Mouse (Mus musculus): ENCODE data around the gene Lrrc4c. TPM values are rescaled to one million over a fixed set of nuclear protein-coding genes. Genes with fewer than 3 reads are reported as not detected.

Lrrc4c gene
- total RNA-seq, 2 experiments from 2014 or later: 50.8 to 62.0 TPM

GRCm38 (mm10) chr2:97196968-97197606 is 879.1 kb downstream of the Lrrc4c start:
- no peak for DNase-seq (ENCODE audit: low spot score in 2 of 2)

- DNase-seq (ENCODE audit: low spot score in 2 of 2): peak in 1 of 2 experiments; percentile 24
Observed at GRCm38 (mm10) chr2:97232966-97233365, 915.0 kb downstream of the Lrrc4c start.

- DNase-seq (ENCODE audit: low spot score in 2 of 2): no peak
Observed at GRCm38 (mm10) chr2:97234074-97234473, 916.1 kb downstream of the Lrrc4c start.

- DNase-seq (ENCODE audit: low spot score in 2 of 2): no peak
Observed at GRCm38 (mm10) chr2:97274651-97275050, 956.7 kb downstream of the Lrrc4c start.

- no peak for DNase-seq (ENCODE audit: low spot score in 2 of 2)
Observed at GRCm38 (mm10) chr2:97284986-97285385, 967.0 kb downstream of the Lrrc4c start.

- no peak for DNase-seq (ENCODE audit: low spot score in 2 of 2)
Observed at GRCm38 (mm10) chr2:97294216-97294615, 976.2 kb downstream of the Lrrc4c start.

GRCm38 (mm10) chr2:97299704-97300103 is 981.7 kb downstream of the Lrrc4c start:
- DNase-seq (ENCODE audit: low spot score in 2 of 2): peak; percentile 4 to 20

- no peak for DNase-seq (ENCODE audit: low spot score in 2 of 2)
Observed at GRCm38 (mm10) chr2:97318008-97318407, 1000.0 kb downstream of the Lrrc4c start.

GRCm38 (mm10) chr2:97318536-97318935 is 1000.6 kb downstream of the Lrrc4c start:
- no peak for DNase-seq (ENCODE audit: low spot score in 2 of 2)

- DNase-seq (ENCODE audit: low spot score in 2 of 2): no peak
Observed at GRCm38 (mm10) chr2:97332084-97332682, 1014.2 kb downstream of the Lrrc4c start.

GRCm38 (mm10) chr2:97339627-97340026 is 1021.7 kb downstream of the Lrrc4c start:
- DNase-seq (ENCODE audit: low spot score in 2 of 2): no peak

GRCm38 (mm10) chr2:97361235-97361634 is 1043.3 kb downstream of the Lrrc4c start:
- no peak for DNase-seq (ENCODE audit: low spot score in 2 of 2)

GRCm38 (mm10) chr2:97369978-97370377 is 1052.0 kb downstream of the Lrrc4c start:
- DNase-seq (ENCODE audit: low spot score in 2 of 2): no peak

GRCm38 (mm10) chr2:97391437-97391836 is 1073.5 kb downstream of the Lrrc4c start:
- DNase-seq (ENCODE audit: low spot score in 2 of 2): no peak

- DNase-seq (ENCODE audit: low spot score in 2 of 2): no peak
Observed at GRCm38 (mm10) chr2:97391876-97392275, 1073.9 kb downstream of the Lrrc4c start.

- DNase-seq (ENCODE audit: low spot score in 2 of 2): no peak
Observed at GRCm38 (mm10) chr2:97413066-97413465, 1095.1 kb downstream of the Lrrc4c start.

- peak; percentile 9 to 20 for DNase-seq (ENCODE audit: low spot score in 2 of 2)
Observed at GRCm38 (mm10) chr2:97414416-97415362, 1096.7 kb downstream of the Lrrc4c start.

- no peak for DNase-seq (ENCODE audit: low spot score in 2 of 2)
Observed at GRCm38 (mm10) chr2:97434140-97434539, 1116.2 kb downstream of the Lrrc4c start.

GRCm38 (mm10) chr2:97435616-97436015 is 1117.6 kb downstream of the Lrrc4c start:
- no peak for DNase-seq (ENCODE audit: low spot score in 2 of 2)

GRCm38 (mm10) chr2:97437767-97438166 is 1119.8 kb downstream of the Lrrc4c start:
- no peak for DNase-seq (ENCODE audit: low spot score in 2 of 2)

GRCm38 (mm10) chr2:97463573-97463972 is 1145.6 kb downstream of the Lrrc4c start:
- DNase-seq (ENCODE audit: low spot score in 2 of 2): no peak

All from layer of hippocampus, postnatal 14 days (tissue).